Mouse (Mus musculus): ENCODE results near the gene Dusp1.

DNA sequence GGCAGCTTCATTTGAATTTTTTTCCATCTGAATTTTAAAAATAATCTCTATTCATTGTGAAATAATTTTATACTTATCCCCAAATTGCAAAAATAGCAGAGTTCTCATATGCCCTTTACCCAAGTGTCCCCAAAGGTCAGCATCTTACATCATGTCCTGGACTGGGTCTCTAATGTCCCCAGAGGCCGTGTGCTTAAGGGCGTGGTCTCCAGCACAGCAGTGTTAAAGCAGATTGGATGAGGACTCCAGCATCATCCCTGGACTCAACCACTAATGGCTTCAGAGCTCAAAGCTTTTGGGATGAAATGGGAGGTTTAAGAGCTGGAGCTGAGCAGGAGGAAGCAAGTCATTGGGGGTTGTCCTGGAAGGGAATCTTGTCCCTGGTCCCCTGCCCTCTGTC lies 44.6 kb upstream of the Dusp1 start:
- TF ChIP-seq GATA1 (IDR thresholded peaks at IDR 0.05; ENCODE audit: low read length), result no peak
- TF ChIP-seq TAL1 (IDR thresholded peaks at IDR 0.05; ENCODE audit: low read length), result no peak

Measured in erythroblast, embryonic 14.5 days (primary cell).